Mouse (Mus musculus) spleen, postnatal 36 days (tissue): ENCODE data around the gene Maob.

Experiments
- DNase-seq, 2 experiments: peaks; one replicate each; pipeline ENCODE4 v3.0.0; 2022; ENCODE audit warnings: low spot score in 2 of 2, mixed read lengths in 1 of 2

Maob gene

GRCm38 (mm10) chrX:16817261-16817769 lies at the start of gene Maob:
Maob (minus strand) TSS chrX:16817366.
- DNase-seq = no peak

- DNase-seq = no peak
Measured at GRCm38 (mm10) chrX:16860244-16860643, 43.1 kb upstream of the Maob start.

GRCm38 (mm10) chrX:16846034-16846433 lies 28.9 kb upstream of the Maob start:
- DNase-seq = no peak

GRCm38 (mm10) chrX:16841443-16841842 lies 24.3 kb upstream of the Maob start:
- DNase-seq = no peak

- DNase-seq = no peak
Measured at GRCm38 (mm10) chrX:16837293-16837692, 20.1 kb upstream of the Maob start.

GRCm38 (mm10) chrX:16836488-16837082 lies 19.4 kb upstream of the Maob start:
- DNase-seq = no peak

- no peak for DNase-seq
Measured at GRCm38 (mm10) chrX:16826028-16826427, 8.9 kb upstream of the Maob start.

GRCm38 (mm10) chrX:16815965-16816364 lies 1.2 kb downstream of the Maob start:
- DNase-seq = no peak

- no peak for DNase-seq
Measured at GRCm38 (mm10) chrX:16812080-16812479, 5.1 kb downstream of the Maob start.

- no peak for DNase-seq
Measured at GRCm38 (mm10) chrX:16767453-16767852, 49.7 kb downstream of the Maob start.

- no peak for DNase-seq
Measured at GRCm38 (mm10) chrX:16766156-16766555, 51.0 kb downstream of the Maob start.

GRCm38 (mm10) chrX:16761430-16761829 lies 55.7 kb downstream of the Maob start:
- no peak for DNase-seq

GRCm38 (mm10) chrX:16754761-16755160 lies 62.4 kb downstream of the Maob start:
- DNase-seq = no peak

- no peak for DNase-seq
Measured at GRCm38 (mm10) chrX:16748932-16749331, 68.2 kb downstream of the Maob start.

- no peak for DNase-seq
Measured at GRCm38 (mm10) chrX:16714033-16714432, 103.1 kb downstream of the Maob start.

GRCm38 (mm10) chrX:16706094-16706493 lies 111.1 kb downstream of the Maob start:
- DNase-seq = no peak
